Mouse (Mus musculus) cortical plate, adult 2 months (tissue): ENCODE measurements around the gene Trmt2a. TPM values are rescaled to one million over a fixed set of nuclear protein-coding genes. Genes with fewer than 3 reads are reported as not detected.

Experiments
- H3K27ac ChIP-seq: fragments of 200-500 bp; 2 replicates; pipeline ENCODE4 v1.5.1; 2012; ENCODE audit warnings: low read length, control low read depth, inconsistent platforms; ENCODE audit not compliant: insufficient read depth
- H3K4me1 ChIP-seq: fragments of 200-500 bp; 2 replicates; pipeline ENCODE4 v1.6.1; 2011; ENCODE audit warnings: low read length; ENCODE audit not compliant: control insufficient read depth, insufficient read depth
- H3K4me3 ChIP-seq: fragments of 200-500 bp; 2 replicates; pipeline ENCODE4 v1.5.1; 2011; ENCODE audit warnings: mild to moderate bottlenecking, low read length, control low read depth; ENCODE audit not compliant: insufficient read depth
- CTCF ChIP-seq: fragments of 200-500 bp; IDR thresholded peaks from 2 replicates; pipeline ENCODE4 v1.5.1; 2011; ENCODE audit warnings: mild to moderate bottlenecking, control low read depth, low read length; ENCODE audit not compliant: insufficient read depth; ENCODE audit errors: extremely low read depth
- POLR2A ChIP-seq: fragments of 200-500 bp; IDR thresholded peaks from 2 replicates; pipeline ENCODE4 v1.6.1; 2011; ENCODE audit warnings: mild to moderate bottlenecking, low read length, control low read depth; ENCODE audit not compliant: insufficient read depth; ENCODE audit errors: extremely low read depth
- polyA plus RNA-seq: library from polyadenylated mRNA; depleted of rRNA; stranded (reverse); fragments of >200 nt; gene quantifications from 2 replicates; pipeline ENCODE4 v1.2.3, GENCODE M21; 2012

Trmt2a gene
- polyA plus RNA-seq, 1 experiment: 72.9 TPM

DNA sequence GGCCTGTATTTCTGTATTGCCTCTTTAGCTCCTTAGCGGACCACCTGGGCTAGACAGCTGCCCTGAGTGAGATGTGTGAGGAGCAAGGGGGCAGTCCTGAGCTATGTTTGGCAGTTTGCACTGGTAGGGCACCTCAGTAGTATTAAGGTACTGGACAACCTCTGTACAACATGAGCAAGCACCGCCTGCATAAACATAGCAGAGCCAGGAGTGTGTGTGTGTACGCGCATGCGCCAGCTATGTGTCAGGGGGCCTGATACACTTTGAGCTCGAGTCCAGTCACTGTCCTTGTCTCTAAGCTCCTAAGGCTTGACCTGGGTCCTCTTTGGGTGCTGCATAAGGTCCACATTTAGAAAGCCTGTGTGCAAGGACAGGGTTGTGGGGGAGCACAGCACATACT, 17.9 kb upstream of the Trmt2a start:
- no peak for TF ChIP-seq POLR2A
- no peak for TF ChIP-seq CTCF
- Histone ChIP-seq H3K4me1 (peaks cover 20% of the 10 kb centered on the region), H3K4me3 (no peak overlapping the region), H3K27ac (peak overlapping the region; percentile 88)

DNA sequence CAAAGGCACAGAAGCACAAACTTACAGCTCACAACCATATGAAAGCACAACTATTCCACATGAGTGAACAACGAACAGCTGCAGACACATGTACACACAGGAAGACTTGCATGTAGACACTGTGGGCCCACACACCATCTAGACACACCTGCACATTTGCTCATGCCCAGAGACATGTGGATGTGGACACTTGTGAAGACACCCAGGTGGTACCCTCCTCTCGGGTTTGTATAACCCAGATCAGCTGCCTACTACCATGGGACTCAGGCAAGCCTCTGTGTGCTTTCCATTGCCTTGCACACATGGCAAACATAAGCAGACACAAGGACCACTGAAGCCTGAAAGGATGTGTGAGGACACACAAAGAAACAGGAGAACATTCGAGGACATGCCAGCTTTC, 17.4 kb upstream of the Trmt2a start:
- Histone ChIP-seq H3K4me1 (peaks cover 22% of the 10 kb centered on the region), H3K27ac (peak overlapping the region; percentile 88), H3K4me3 (no peak overlapping the region)
- TF ChIP-seq CTCF (no peak), POLR2A (no peak)

DNA sequence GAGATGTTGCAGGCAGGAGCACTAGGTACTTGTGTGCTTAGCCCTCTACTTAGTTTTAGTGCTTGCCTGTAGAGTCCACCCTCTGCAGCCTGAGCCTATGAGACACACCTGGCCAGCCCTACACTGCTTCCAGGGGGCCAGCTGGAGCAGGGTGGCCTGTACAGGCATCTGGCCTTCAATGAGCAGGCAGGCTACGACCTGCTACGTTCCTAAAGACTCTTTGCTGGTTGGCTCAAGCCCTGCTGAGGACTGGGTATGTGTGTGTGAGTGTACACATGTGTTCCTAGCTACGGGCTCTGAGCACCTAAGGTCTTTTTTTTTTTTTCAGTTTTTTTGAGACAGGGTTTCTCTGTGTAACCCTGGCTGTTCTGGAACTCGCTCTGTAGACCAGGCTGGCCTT, 17.0 kb upstream of the Trmt2a start:
- TF ChIP-seq POLR2A: no peak
- TF ChIP-seq CTCF: no peak
- Histone ChIP-seq H3K4me1 (peaks cover 24% of the 10 kb centered on the region), H3K4me3 (no peak overlapping the region), H3K27ac (no peak overlapping the region)

DNA sequence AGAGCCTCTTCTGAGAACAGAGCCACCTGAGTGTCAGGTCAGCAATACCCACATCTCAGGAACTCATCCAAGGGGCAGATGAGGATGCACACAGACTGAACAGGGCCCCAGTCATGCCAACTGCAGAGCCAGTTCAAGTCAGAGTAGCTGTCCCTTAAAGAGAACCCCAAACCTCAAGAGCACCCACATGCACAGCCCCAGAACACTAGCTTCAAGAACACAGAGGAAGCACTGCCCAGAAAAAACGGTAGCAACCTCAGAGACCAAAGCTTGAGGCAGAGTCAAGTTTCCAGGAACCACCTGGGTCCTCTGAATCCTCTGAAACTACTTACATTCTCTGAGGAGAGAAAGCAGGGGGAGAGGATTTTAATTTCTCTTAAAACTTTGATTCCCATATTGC, 15.0 kb upstream of the Trmt2a start:
- H3K27ac ChIP-seq: peak overlapping the region; percentile 89; the same call in 1 of the 2 replicates
- H3K4me3 ChIP-seq: peak overlapping the region; percentile 84
- TF ChIP-seq POLR2A (no peak), CTCF (no peak)
- H3K4me1 ChIP-seq: peaks cover 24% of the 10 kb centered on the region

DNA sequence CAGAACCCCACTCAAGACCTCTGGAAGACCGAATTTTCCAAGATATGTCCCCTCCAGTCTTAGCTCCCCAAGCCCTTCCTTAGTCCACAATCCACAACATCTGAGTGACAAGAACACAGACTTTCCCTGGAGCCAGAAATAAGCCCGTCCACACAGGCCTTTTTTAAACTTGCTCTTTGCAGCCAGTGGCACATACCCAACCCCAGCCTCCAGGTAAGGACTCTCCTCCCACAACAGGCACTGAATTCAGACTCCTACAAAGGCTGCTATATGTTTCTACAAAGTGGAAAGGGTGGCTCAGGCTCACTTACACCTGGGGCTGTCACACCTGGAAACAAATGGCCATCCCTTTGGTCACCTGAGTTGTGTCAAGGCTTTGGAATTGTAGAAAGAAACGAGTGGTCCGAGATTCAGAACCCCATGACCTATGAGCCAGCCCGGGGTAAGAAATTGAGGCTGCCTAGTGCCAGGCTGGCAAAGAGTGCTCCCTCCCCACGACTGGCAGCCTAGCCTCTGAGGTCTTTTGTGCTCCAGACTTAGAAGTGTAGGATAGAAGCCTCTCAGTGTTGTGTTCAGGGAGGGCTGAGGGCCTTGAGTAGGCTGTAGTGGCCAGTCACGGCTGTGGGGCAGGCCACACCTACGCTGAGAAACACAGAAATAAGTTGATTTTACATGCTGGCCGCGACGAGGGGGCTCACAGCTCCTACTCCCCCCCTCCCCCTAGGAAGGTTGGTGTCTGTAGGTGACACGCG, 14.4 kb upstream of the Trmt2a start:
- H3K27ac ChIP-seq: peak overlapping the region; percentile 89
- H3K4me1 ChIP-seq: peaks cover 20% of the 10 kb centered on the region
- TF ChIP-seq POLR2A: no peak
- no peak for TF ChIP-seq CTCF
- H3K4me3 ChIP-seq: peak overlapping the region; percentile 84

DNA sequence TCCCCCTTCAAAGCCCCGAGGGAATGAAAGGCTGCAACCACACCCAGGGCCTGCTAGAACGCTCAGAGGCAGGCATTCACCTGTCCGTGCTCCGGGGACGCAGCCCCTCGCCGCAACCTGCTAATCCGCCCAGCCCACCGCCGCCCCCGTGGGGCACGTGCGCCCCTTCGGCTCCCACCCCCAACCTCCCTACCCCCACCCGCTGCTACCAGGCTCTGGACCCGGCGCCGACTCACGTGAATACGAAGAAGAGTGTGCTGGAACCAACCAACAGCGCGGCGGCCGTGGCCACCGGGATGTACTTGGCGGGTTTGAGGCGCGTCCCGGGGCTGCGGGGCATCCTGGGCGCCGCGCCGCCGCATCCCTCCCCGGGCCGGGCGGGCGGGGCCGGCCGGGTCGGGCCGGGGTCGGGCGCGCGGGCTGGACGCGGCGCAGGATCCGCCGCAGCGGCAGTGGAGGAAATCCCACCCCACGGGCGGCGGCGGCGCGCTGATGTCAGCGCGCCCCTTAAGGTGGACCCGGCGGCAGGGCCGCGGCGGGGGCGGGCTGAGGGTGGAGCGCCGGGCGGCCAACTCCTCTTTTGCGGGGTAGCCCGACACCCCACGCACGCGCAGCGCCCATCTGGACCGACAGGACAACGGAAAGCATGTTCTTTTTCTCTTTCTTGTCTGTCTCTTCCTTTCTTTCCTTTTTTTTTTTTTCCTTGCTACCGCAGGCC, 13.6 kb upstream of the Trmt2a start, which contains the start of gene Zdhhc8:
Gene Zdhhc8, minus strand, starts transcription at position 466 of the 718 bp plus-strand sequence.
- peak within 1 kb of the TSS; percentile 90 for H3K27ac ChIP-seq
- H3K4me1 ChIP-seq: peaks cover 16% of the 10 kb centered on the region
- peak; percentile 79 for TF ChIP-seq POLR2A
- no peak for TF ChIP-seq CTCF
- H3K4me3 ChIP-seq: peak within 1 kb of the TSS; percentile 84

DNA sequence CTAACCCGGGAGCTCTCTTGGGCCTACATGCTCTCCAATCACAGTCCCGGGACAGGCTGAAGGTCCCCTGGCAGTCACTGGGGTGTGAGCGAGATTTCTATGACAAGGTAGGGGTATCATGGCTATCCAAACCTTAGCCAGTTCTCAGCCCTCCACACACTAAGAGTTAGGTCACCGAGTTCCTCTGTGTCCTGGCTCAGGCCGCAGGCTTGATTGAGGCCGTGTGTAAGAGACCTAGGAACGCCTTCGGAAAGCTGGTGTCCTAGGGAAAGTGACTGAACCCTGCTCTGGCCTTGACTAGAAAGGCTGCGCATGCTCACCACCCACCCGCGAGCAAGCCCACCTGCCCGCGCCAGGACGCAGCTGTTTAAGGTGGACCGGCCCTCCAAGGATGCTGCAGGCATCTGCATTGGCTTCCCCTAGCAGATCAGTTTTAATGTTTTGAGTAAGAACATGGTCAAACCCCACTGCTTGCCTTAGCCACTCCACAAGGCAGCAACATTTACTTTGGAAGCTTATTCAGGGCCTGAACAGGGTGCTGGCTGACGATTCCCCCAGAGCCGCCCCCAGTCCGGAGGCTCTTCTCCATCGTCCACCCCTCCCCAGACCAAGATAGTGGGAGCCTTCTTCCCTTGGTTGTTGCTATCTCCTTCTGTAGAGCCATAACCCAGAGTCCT, 13.0 kb upstream of the Trmt2a start:
- TF ChIP-seq CTCF (no peak), POLR2A (no peak; the same call in 1 of the 2 replicates)
- peaks cover 9% of the 10 kb centered on the region for H3K4me1 ChIP-seq
- peak overlapping the region; percentile 84 for H3K4me3 ChIP-seq
- peak overlapping the region; percentile 90 for H3K27ac ChIP-seq

DNA sequence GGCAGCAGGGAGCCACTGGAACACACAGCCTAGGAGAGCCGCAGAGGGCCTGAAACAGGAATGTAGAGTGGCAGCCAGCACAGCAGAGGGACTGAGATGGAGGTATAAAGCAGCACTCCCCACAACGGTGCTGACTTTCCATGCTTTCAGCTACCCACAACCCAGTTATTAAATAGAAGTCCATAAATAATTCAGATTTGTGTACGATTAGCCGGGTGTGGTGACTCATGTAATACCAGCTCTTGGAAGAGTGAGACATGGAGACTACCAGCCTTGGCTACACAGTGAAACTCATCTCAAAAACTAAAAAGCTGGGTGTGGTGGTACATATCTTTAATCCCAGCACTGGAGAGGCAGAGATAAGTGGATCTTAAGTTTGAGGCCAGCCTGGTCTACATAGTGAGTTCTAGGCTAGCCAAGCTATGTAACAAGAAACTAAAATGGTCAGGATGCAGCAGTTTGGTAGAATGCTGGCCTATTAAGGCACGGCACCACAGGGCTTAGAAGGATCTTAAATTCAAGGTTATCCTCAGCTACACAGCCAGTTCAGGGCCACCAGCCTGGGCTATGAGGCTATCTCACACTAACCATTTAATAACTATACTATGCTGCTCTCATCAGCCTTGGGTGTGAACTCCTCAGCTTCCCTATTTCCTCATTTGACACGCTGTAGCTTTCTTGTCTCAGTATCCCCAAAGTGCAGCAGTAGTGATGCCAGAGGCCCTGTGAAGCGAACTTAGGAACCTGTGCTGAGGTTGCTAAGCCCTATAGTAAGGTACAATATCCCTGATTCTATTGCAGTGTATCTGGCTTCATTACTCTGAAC, 11.6 kb upstream of the Trmt2a start:
- Histone ChIP-seq H3K4me3 (no peak overlapping the region), H3K4me1 (peaks cover 5% of the 10 kb centered on the region; the same call in 1 of the 2 replicates), H3K27ac (no peak overlapping the region)
- TF ChIP-seq CTCF (no peak), POLR2A (no peak)

DNA sequence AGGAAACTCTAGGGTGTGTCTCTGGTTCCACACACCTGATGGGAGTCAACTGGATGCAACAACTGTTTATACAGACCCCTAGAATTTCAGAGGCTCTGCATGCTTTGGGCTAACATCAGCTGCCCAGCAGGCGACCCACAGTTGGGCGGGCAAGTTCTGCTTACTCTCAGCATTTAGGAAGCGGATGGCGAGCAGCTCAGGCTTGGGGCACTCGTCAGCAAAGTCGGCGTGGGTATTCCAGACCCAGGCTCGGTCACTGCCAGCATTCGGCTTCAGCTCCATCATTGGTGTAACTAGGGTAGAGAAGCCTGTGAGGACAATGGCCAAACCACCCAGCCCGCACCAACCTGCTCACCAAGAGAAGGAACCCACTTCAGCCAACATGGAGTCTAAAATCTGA, 6.9 kb upstream of the Trmt2a start:
- H3K4me1 ChIP-seq: no peaks in the 10 kb centered on the region
- no peak overlapping the region for H3K4me3 ChIP-seq
- no peak overlapping the region for H3K27ac ChIP-seq
- TF ChIP-seq POLR2A (no peak), CTCF (no peak)
